Mouse (Mus musculus) brown adipose tissue, adult 24 weeks (tissue): ENCODE results near the gene Tnc. TPM values are rescaled to one million over a fixed set of nuclear protein-coding genes. Genes with fewer than 3 reads are reported as not detected.
"Not testable (repeated sequence)": the region's sequence is repeated elsewhere in the genome, so short reads cannot be mapped to it uniquely, and the experiment has no call there.

Source experiments
- H3K27ac ChIP-seq: fragments of 200-500 bp; replicated peaks from 2 replicates; pipeline ENCODE4 v1.5.1; 2012; ENCODE audit warnings: low read depth, mild to moderate bottlenecking, low read length
- H3K4me1 ChIP-seq: fragments of 200-500 bp; 2 replicates; pipeline ENCODE4 v1.6.1; 2012; ENCODE audit warnings: low read length, mixed read lengths; ENCODE audit not compliant: control insufficient read depth, insufficient read depth, insufficient read length
- H3K4me3 ChIP-seq: fragments of 200-500 bp; 2 replicates; pipeline ENCODE4 v1.5.1; 2012; ENCODE audit warnings: low read depth, mild to moderate bottlenecking, low read length, moderate library complexity; ENCODE audit not compliant: insufficient read depth
- polyA plus RNA-seq: library from polyadenylated mRNA; stranded (reverse); fragments of >200 nt; gene quantifications from 2 replicates; pipeline ENCODE4 v1.2.4, GENCODE M21; 2012; ENCODE audit not compliant: missing spikeins, insufficient read depth, insufficient read length

Tnc gene
- polyA plus RNA-seq, 1 experiment: 0.28 TPM

GRCm38 (mm10) chr4:63961858-63962468 lies 84.9 kb downstream of the Tnc start:
- no peak overlapping the region for H3K27ac ChIP-seq
- H3K4me3 ChIP-seq: no peak overlapping the region
- H3K4me1 ChIP-seq: no peaks in the 10 kb centered on the region

GRCm38 (mm10) chr4:63958601-63959000 lies 88.2 kb downstream of the Tnc start:
- Histone ChIP-seq H3K4me1 (no peaks in the 10 kb centered on the region), H3K4me3 (no peak overlapping the region), H3K27ac (no peak overlapping the region)

GRCm38 (mm10) chr4:63950054-63950453 lies 96.8 kb downstream of the Tnc start:
- no peaks in the 10 kb centered on the region for H3K4me1 ChIP-seq
- H3K27ac ChIP-seq: no peak overlapping the region
- no peak overlapping the region for H3K4me3 ChIP-seq

- H3K4me1 ChIP-seq: not testable (repeated sequence)
Observed at GRCm38 (mm10) chr4:63948688-63949073, 98.1 kb downstream of the Tnc start.

GRCm38 (mm10) chr4:63948066-63948687 lies 98.6 kb downstream of the Tnc start:
- Histone ChIP-seq H3K4me3 (no peak overlapping the region), H3K4me1 (no peaks in the 10 kb centered on the region), H3K27ac (no peak overlapping the region)

More at GRCm38 (mm10) chr4:63948688-63949073, 98.1 kb downstream of the Tnc start:
- not testable (repeated sequence) for H3K4me3 ChIP-seq, H3K27ac ChIP-seq

- no peak overlapping the region for H3K4me3 ChIP-seq
- H3K4me1 ChIP-seq: no peaks in the 10 kb centered on the region
- no peak overlapping the region for H3K27ac ChIP-seq
Observed at GRCm38 (mm10) chr4:63943813-63944212, 103.0 kb downstream of the Tnc start.

GRCm38 (mm10) chr4:63942875-63943274 lies 103.9 kb downstream of the Tnc start:
- Histone ChIP-seq H3K4me3 (no peak overlapping the region), H3K27ac (no peak overlapping the region), H3K4me1 (no peaks in the 10 kb centered on the region)

GRCm38 (mm10) chr4:63941420-63941819 lies 105.4 kb downstream of the Tnc start:
- no peak overlapping the region for H3K4me3 ChIP-seq
- H3K4me1 ChIP-seq: no peaks in the 10 kb centered on the region
- H3K27ac ChIP-seq: no peak overlapping the region

GRCm38 (mm10) chr4:63939428-63939827 lies 107.4 kb downstream of the Tnc start:
- Histone ChIP-seq H3K4me1 (no peaks in the 10 kb centered on the region), H3K4me3 (no peak overlapping the region), H3K27ac (no peak overlapping the region)

- Histone ChIP-seq H3K27ac (no peak overlapping the region), H3K4me1 (no peaks in the 10 kb centered on the region), H3K4me3 (no peak overlapping the region)
Observed at GRCm38 (mm10) chr4:63935960-63936359, 110.9 kb downstream of the Tnc start.

- no peak overlapping the region for H3K4me3 ChIP-seq
- no peaks in the 10 kb centered on the region for H3K4me1 ChIP-seq
Observed at GRCm38 (mm10) chr4:63935314-63935713, 111.5 kb downstream of the Tnc start.

GRCm38 (mm10) chr4:63930863-63931262 lies 116.0 kb downstream of the Tnc start:
- no peak overlapping the region for H3K4me3 ChIP-seq
- no peak overlapping the region for H3K27ac ChIP-seq
- no peaks in the 10 kb centered on the region for H3K4me1 ChIP-seq

More at GRCm38 (mm10) chr4:63935314-63935713, 111.5 kb downstream of the Tnc start:
- no peak overlapping the region for H3K27ac ChIP-seq

GRCm38 (mm10) chr4:63929490-63929889 lies 117.3 kb downstream of the Tnc start:
- Histone ChIP-seq H3K4me1 (no peaks in the 10 kb centered on the region), H3K27ac (no peak overlapping the region), H3K4me3 (no peak overlapping the region)

- no peaks in the 10 kb centered on the region for H3K4me1 ChIP-seq
- H3K27ac ChIP-seq: no peak overlapping the region
Observed at GRCm38 (mm10) chr4:63928192-63928591, 118.6 kb downstream of the Tnc start.

GRCm38 (mm10) chr4:63917181-63917580 lies 129.6 kb downstream of the Tnc start:
- Histone ChIP-seq H3K27ac (no peak overlapping the region), H3K4me3 (no peak overlapping the region), H3K4me1 (no peaks in the 10 kb centered on the region; the same call in 1 of the 2 replicates)

More at GRCm38 (mm10) chr4:63928192-63928591, 118.6 kb downstream of the Tnc start:
- H3K4me3 ChIP-seq: no peak overlapping the region

GRCm38 (mm10) chr4:63916753-63917152 lies 130.1 kb downstream of the Tnc start:
- H3K27ac ChIP-seq: no peak overlapping the region
- no peak overlapping the region for H3K4me3 ChIP-seq
- no peaks in the 10 kb centered on the region; the same call in 1 of the 2 replicates for H3K4me1 ChIP-seq
